Mouse (Mus musculus): Measurements from ENCODE around the gene Gm20388.

- TF ChIP-seq CTCF (IDR thresholded peaks at IDR 0.05; ENCODE audit: borderline replicate concordance, insufficient read depth, low read depth, low read length) (no peak), POLR2A (IDR thresholded peaks at IDR 0.05; ENCODE audit: borderline replicate concordance, insufficient read depth, low read length) (no peak)
Observed at GRCm38 (mm10) chr8:123842086-123842485, 3931.4 kb downstream of the Gm20388 start.
